Mouse (Mus musculus): Measurements from ENCODE around the gene Nat8f7. TPM values are rescaled to one million over a fixed set of nuclear protein-coding genes. Genes with fewer than 3 reads are reported as not detected.
"Not testable (repeated sequence)": the region's sequence is repeated elsewhere in the genome, so short reads cannot be mapped to it uniquely, and the experiment has no call there.

Nat8f7 gene
- not detected in 2 replicates for polyA plus RNA-seq (2014; fragmentation: Nextera tagmentation; extraction: Ambion mirVana)

DNA sequence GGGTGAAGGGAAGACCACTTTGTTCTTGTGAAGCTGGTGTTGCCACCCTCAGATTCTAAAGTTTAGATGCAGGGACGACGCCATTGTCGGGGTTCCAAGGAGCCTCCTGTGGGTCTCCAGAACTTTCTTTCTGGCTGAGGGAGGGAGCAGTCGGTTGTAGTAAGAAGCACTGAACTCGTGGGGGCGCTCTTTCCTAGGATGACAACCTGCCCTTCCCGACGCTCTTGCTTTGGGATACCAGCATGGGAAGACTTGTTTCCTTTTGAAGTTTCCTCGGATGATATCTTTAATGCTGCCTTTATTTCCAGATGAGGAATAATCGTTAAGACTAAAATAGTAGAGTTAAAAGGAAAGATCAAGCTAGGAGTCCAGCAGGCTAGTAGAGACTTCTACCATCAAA, at the start of gene Nat8f7:
Gene Nat8f7, minus strand, starts transcription at position 101 of the 400 bp plus-strand sequence.
- H3K4me1 ChIP-seq (replicated peaks; ENCODE audit: control insufficient read depth, insufficient read depth, low read length); H3K4me3 ChIP-seq (ENCODE audit: low read depth, low read length); ATAC-seq (ENCODE audit: low FRiP score); H3K9ac ChIP-seq (ENCODE audit: low read depth, low read length); H3K36me3 ChIP-seq (ENCODE audit: control insufficient read depth, insufficient read depth, low read length); H3K27me3 ChIP-seq (ENCODE audit: control insufficient read depth, insufficient read depth, low read length); DNase-seq (ENCODE audit: low spot score); H3K4me2 ChIP-seq (replicated peaks; ENCODE audit: low read depth, low read length); H3K27ac ChIP-seq (ENCODE audit: low read depth, low read length); H3K9me3 ChIP-seq (ENCODE audit: control insufficient read depth, low read length): not testable (repeated sequence)
- WGBS, result 86% methylated on average over 9 of the region's 10 CpGs

DNA sequence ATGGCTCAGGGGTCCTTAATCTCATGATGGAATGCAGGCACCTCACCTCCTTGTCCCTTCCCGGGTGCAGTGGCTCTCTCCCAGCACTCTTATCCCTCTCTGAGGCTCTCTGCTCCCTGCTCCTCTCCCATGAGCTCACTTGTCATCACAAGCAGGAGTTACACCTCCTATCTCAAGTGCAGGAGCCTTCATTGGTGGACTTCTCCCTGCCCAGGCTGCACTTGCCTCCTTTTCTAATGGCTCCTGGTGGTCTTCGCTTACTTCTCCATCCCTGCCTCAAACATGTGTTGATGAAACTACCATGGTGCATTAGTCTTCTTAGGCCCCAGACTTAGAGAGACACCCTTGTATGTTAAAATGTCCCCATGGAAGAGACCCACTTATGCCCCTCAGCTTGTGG, 49.7 kb upstream of the Nat8f7 start:
- ATAC-seq (ENCODE audit: low FRiP score); H3K4me1 ChIP-seq (replicated peaks; ENCODE audit: control insufficient read depth, insufficient read depth, low read length); H3K9ac ChIP-seq (ENCODE audit: low read depth, low read length); H3K9me3 ChIP-seq (ENCODE audit: control insufficient read depth, low read length); H3K36me3 ChIP-seq (ENCODE audit: control insufficient read depth, insufficient read depth, low read length); DNase-seq (ENCODE audit: low spot score); H3K4me3 ChIP-seq (ENCODE audit: low read depth, low read length); H3K4me2 ChIP-seq (replicated peaks; ENCODE audit: low read depth, low read length); H3K27ac ChIP-seq (ENCODE audit: low read depth, low read length); H3K27me3 ChIP-seq (ENCODE audit: control insufficient read depth, insufficient read depth, low read length): not testable (repeated sequence)
- WGBS, result 81% methylated on average over 1 of the region's 2 CpGs

DNA sequence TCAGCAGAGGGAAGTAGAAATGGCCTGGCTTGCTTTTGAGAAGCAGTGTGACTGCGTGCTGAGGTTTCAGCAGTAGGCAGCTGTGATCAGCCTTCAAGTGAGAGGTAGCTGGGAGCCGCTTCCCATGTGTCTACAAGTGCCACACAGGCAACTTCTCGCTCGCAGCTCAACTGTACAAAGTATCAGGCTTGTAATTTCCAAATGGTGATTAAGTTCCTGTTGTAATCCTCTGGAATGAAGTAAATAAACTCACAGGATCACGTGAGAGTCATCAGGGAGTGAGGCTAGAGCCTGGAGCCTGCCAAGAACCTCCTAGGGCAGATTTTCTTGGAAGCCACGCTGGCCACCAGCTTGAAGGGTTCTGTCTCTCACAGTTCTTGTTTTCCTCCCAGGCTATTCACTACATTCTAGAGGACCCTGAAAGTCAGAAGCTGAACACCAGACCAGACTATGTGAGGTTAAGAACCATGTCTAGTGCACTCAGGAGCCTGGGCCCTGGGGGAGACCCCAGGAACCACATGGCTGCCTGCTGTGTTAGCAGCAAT, 42.8 kb upstream of the Nat8f7 start:
- not testable (repeated sequence) for H3K4me3 ChIP-seq (ENCODE audit: low read depth, low read length); H3K27me3 ChIP-seq (ENCODE audit: control insufficient read depth, insufficient read depth, low read length); H3K27ac ChIP-seq (ENCODE audit: low read depth, low read length); ATAC-seq (ENCODE audit: low FRiP score); H3K9ac ChIP-seq (ENCODE audit: low read depth, low read length); H3K4me1 ChIP-seq (replicated peaks; ENCODE audit: control insufficient read depth, insufficient read depth, low read length); H3K36me3 ChIP-seq (ENCODE audit: control insufficient read depth, insufficient read depth, low read length); DNase-seq (ENCODE audit: low spot score); H3K4me2 ChIP-seq (replicated peaks; ENCODE audit: low read depth, low read length); H3K9me3 ChIP-seq (ENCODE audit: control insufficient read depth, low read length)
- WGBS, result 78% methylated on average over 3 of the region's 6 CpGs

DNA sequence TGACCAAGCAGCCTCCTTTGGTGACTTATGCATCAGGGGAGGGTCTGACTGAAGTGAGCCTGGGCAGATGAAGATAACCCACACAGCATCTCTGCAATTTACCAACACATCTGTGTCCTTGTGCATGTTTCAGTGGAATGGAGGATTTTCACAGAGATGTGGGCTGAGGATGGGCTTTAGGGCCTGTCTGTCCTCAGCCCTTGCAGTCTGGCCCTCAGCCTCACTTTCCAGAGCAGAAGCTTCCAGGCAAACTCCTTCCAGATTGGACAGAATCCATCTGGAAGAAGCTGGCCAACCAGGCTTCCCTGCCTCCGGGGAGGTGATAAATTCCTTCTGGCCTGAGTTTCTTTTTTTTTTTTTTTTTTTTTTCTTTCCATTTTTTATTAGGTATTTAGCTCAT, 3.4 kb downstream of the Nat8f7 start:
- DNase-seq (ENCODE audit: low spot score); H3K27me3 ChIP-seq (ENCODE audit: control insufficient read depth, insufficient read depth, low read length); H3K27ac ChIP-seq (ENCODE audit: low read depth, low read length); ATAC-seq (ENCODE audit: low FRiP score); H3K9me3 ChIP-seq (ENCODE audit: control insufficient read depth, low read length); H3K9ac ChIP-seq (ENCODE audit: low read depth, low read length); H3K4me2 ChIP-seq (replicated peaks; ENCODE audit: low read depth, low read length); H3K4me3 ChIP-seq (ENCODE audit: low read depth, low read length); H3K36me3 ChIP-seq (ENCODE audit: control insufficient read depth, insufficient read depth, low read length); H3K4me1 ChIP-seq (replicated peaks; ENCODE audit: control insufficient read depth, insufficient read depth, low read length): not testable (repeated sequence)
- 88% methylated on average over 1 of the region's 1 CpGs for WGBS

DNA sequence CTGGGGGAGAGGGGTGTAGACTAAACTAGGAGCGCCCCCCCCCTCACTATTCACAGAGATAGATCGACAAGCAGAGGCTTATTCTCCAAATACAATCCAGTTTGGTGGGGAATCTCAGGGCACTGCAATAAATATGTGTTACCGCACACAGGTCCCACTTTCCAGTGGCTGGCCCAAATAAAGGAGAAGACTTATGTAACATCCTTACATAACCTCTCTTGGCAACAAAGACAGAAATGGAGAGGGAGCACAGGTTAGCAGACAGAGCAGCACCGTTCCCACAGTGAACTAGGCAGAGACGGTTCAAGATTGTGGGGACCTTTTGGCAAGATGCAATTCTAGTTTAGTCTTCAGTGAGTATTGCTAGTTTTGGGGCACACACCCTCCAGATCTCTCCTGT, 3.8 kb downstream of the Nat8f7 start:
- not testable (repeated sequence) for H3K9me3 ChIP-seq (ENCODE audit: control insufficient read depth, low read length); H3K4me1 ChIP-seq (replicated peaks; ENCODE audit: control insufficient read depth, insufficient read depth, low read length); H3K27ac ChIP-seq (ENCODE audit: low read depth, low read length); H3K4me3 ChIP-seq (ENCODE audit: low read depth, low read length); DNase-seq (ENCODE audit: low spot score); H3K4me2 ChIP-seq (replicated peaks; ENCODE audit: low read depth, low read length); H3K36me3 ChIP-seq (ENCODE audit: control insufficient read depth, insufficient read depth, low read length); H3K9ac ChIP-seq (ENCODE audit: low read depth, low read length); H3K27me3 ChIP-seq (ENCODE audit: control insufficient read depth, insufficient read depth, low read length); ATAC-seq (ENCODE audit: low FRiP score)
- WGBS, result 93% methylated on average over 5 of the region's 5 CpGs

DNA sequence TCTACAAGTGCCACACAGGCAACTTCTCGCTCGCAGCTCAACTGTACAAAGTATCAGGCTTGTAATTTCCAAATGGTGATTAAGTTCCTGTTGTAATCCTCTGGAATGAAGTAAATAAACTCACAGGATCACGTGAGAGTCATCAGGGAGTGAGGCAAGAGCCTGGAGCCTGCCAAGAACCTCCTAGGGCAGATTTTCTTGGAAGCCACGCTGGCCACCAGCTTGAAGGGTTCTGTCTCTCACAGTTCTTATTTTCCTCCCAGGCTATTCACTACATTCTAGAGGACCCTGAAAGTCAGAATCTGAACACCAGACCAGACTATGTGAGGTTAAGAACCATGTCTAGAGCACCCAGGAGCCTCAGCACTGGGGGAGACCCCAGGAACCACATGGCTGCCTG, 11.1 kb downstream of the Nat8f7 start:
- ATAC-seq (ENCODE audit: low FRiP score); H3K9ac ChIP-seq (ENCODE audit: low read depth, low read length); DNase-seq (ENCODE audit: low spot score); H3K4me3 ChIP-seq (ENCODE audit: low read depth, low read length); H3K9me3 ChIP-seq (ENCODE audit: control insufficient read depth, low read length); H3K36me3 ChIP-seq (ENCODE audit: control insufficient read depth, insufficient read depth, low read length); H3K4me1 ChIP-seq (replicated peaks; ENCODE audit: control insufficient read depth, insufficient read depth, low read length); H3K27ac ChIP-seq (ENCODE audit: low read depth, low read length); H3K27me3 ChIP-seq (ENCODE audit: control insufficient read depth, insufficient read depth, low read length); H3K4me2 ChIP-seq (replicated peaks; ENCODE audit: low read depth, low read length): not testable (repeated sequence)
- WGBS, result 86% methylated on average over 2 of the region's 4 CpGs

Other genes with a start within 250 kb of the Nat8f7 start
- 0.89 and 0.93 TPM in 2 replicates for gene Fbxo41, start 210.2 kb downstream of the Nat8f7 start, polyA plus RNA-seq (2014; fragmentation: Nextera tagmentation; extraction: Ambion mirVana)
- not detected in 2 replicates for gene Egr4, start 199.6 kb downstream of the Nat8f7 start, polyA plus RNA-seq (2014; fragmentation: Nextera tagmentation; extraction: Ambion mirVana)
- gene Alms1, start 125.7 kb downstream of the Nat8f7 start, polyA plus RNA-seq (2014; fragmentation: Nextera tagmentation; extraction: Ambion mirVana), result 7.8 and 10.4 TPM in 2 replicates
- 0.14 and 0.28 TPM in 2 replicates for gene Nat8f3, start 52.5 kb upstream of the Nat8f7 start, polyA plus RNA-seq (2014; fragmentation: Nextera tagmentation; extraction: Ambion mirVana)
- not detected in 2 replicates for gene Nat8f6, start 107.7 kb upstream of the Nat8f7 start, polyA plus RNA-seq (2014; fragmentation: Nextera tagmentation; extraction: Ambion mirVana)
- not detected in 2 replicates for gene Nat8f5, start 107.8 kb upstream of the Nat8f7 start, polyA plus RNA-seq (2014; fragmentation: Nextera tagmentation; extraction: Ambion mirVana)
- gene Nat8, start 118.9 kb upstream of the Nat8f7 start, polyA plus RNA-seq (2014; fragmentation: Nextera tagmentation; extraction: Ambion mirVana), result 0.15 TPM in 1 of 2 replicates, not detected in the other
- 0.12 TPM in 1 of 2 replicates, not detected in the other for gene Nat8f2, start 156.0 kb upstream of the Nat8f7 start, polyA plus RNA-seq (2014; fragmentation: Nextera tagmentation; extraction: Ambion mirVana)
- gene Nat8f4, start 191.7 kb upstream of the Nat8f7 start, polyA plus RNA-seq (2014; fragmentation: Nextera tagmentation; extraction: Ambion mirVana), result 4.8 and 5.2 TPM in 2 replicates
- gene Tprkb, start 198.7 kb upstream of the Nat8f7 start, polyA plus RNA-seq (2014; fragmentation: Nextera tagmentation; extraction: Ambion mirVana), result 36.2 and 39.3 TPM in 2 replicates
- gene Nat8f1, start 202.5 kb upstream of the Nat8f7 start, polyA plus RNA-seq (2014; fragmentation: Nextera tagmentation; extraction: Ambion mirVana), result 6.5 and 6.6 TPM in 2 replicates
- gene Dusp11, start 248.5 kb upstream of the Nat8f7 start, polyA plus RNA-seq (2014; fragmentation: Nextera tagmentation; extraction: Ambion mirVana), result 45.8 and 54.3 TPM in 2 replicates

Measured in hindbrain, embryonic 11.5 days (tissue).